Mouse (Mus musculus) hindbrain, embryonic 10.5 days (tissue): ENCODE results near the gene Defb20. TPM values are rescaled to one million over a fixed set of nuclear protein-coding genes. Genes with fewer than 3 reads are reported as not detected.
A peak's percentile ranks its signal among the peaks of the same experiment; 100 is the strongest.
"Not testable (repeated sequence)": the region's sequence is repeated elsewhere in the genome, so short reads cannot be mapped to it uniquely, and the experiment has no call there.

ENCODE experiments used
- DNase-seq: peaks from one replicate; pipeline ENCODE4 v3.0.0-alpha.2; 2017; ENCODE audit warnings: low spot score
- H3K27ac ChIP-seq: fragments of 300-500 bp; sonication (generic); 2 replicates; pipeline ENCODE4 v1.5.1; 2016; ENCODE audit warnings: mild to moderate bottlenecking, moderate library complexity
- H3K27me3 ChIP-seq: fragments of 300-500 bp; sonication (generic); 2 replicates; pipeline ENCODE4 v1.6.1; 2016; ENCODE audit warnings: mild to moderate bottlenecking; ENCODE audit not compliant: poor library complexity, insufficient read depth, severe bottlenecking
- H3K36me3 ChIP-seq: fragments of 300-500 bp; sonication (generic); 2 replicates; pipeline ENCODE4 v1.6.1; 2016; ENCODE audit warnings: mild to moderate bottlenecking, moderate library complexity
- H3K4me1 ChIP-seq: fragments of 300-500 bp; sonication (generic); replicated peaks from 2 replicates; pipeline ENCODE4 v1.6.1; 2016; ENCODE audit warnings: mild to moderate bottlenecking
- H3K4me3 ChIP-seq: fragments of 300-500 bp; sonication (generic); 2 replicates; pipeline ENCODE4 v1.5.1; 2016; ENCODE audit warnings: mild to moderate bottlenecking, moderate library complexity
- H3K9me3 ChIP-seq: fragments of 300-500 bp; sonication (generic); 2 replicates; pipeline ENCODE4 v1.6.1; 2016; ENCODE audit warnings: mild to moderate bottlenecking, moderate library complexity
- WGBS: fragments of 180-500 bp; shearing (Covaris S2); methylation state at CpG from one replicate; pipeline ENCODE4 v1.1.7; 2016; 5-methylcytosine and 5-hydroxymethylcytosine counted together
- polyA plus RNA-seq: library from polyadenylated mRNA; unstranded; fragments of >200 nt; fragmentation: Nextera tagmentation; extraction: Ambion mirVana; gene quantifications from 2 replicates; pipeline ENCODE4 v1.2.1, GENCODE M21; 2016

Gene Defb20
- polyA plus RNA-seq: not detected in 2 replicates

DNA sequence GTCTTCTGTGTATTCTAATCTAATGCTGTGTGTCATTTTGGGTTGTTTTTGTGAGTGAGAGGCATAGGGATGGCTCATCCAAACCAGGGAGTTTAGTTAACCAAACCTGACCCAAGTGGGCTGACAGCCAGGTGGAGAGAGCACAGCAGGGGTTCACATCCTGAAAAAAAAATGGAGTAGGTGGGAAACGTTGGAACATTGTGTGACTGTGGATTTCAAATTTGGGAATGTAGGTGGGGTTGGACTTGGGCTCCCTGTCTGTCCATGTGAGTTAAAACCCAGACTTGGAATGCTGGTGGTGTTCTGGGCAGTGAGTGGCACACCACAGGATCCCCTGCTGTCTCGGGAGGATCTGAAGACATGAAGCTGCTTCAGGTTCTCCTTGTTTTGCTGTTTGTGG is at the start of gene Defb20:
Defb20 (plus strand) TSS at position 301 of the 400 bp plus-strand sequence.
- Histone ChIP-seq H3K27me3 (no peaks in the 10 kb centered on the region), H3K36me3 (no peaks in the 10 kb centered on the region), H3K4me3 (no peak within 1 kb of the TSS), H3K27ac (no peak within 1 kb of the TSS), H3K4me1 (no peaks in the 10 kb centered on the region), H3K9me3 (no peaks in the 10 kb centered on the region)
- 77% methylated on average over 2 of the region's 2 CpGs for WGBS
- no peak for DNase-seq

DNA sequence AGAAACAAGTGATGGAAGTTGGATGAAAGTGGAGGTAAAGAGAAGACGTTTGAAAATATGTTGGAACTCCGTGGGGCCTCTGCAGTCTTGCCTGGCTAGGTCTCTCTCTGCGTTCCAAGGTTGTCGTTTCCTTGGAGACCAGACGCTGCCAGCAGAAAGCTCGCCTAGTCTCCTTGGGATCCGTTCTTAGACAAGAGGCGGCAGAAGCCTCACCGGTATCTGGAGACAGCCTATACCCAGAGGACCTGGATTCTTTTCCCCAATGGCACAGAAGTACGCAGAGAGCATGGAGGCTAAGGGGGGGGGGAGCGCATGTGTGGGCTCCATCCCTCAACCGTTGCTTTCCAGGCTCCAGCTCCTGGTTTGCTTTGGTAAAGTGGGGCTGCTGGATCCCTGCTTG is 49.4 kb upstream of the Defb20 start:
- WGBS: 3% methylated on average over 12 of the region's 12 CpGs
- Histone ChIP-seq H3K9me3 (no peaks in the 10 kb centered on the region), H3K36me3 (no peaks in the 10 kb centered on the region), H3K27me3 (no peaks in the 10 kb centered on the region), H3K4me3 (peak overlapping the region; percentile 24; the same call in 1 of the 2 replicates), H3K4me1 (peaks cover 12% of the 10 kb centered on the region), H3K27ac (no peak overlapping the region)
- DNase-seq: peak; percentile 31

DNA sequence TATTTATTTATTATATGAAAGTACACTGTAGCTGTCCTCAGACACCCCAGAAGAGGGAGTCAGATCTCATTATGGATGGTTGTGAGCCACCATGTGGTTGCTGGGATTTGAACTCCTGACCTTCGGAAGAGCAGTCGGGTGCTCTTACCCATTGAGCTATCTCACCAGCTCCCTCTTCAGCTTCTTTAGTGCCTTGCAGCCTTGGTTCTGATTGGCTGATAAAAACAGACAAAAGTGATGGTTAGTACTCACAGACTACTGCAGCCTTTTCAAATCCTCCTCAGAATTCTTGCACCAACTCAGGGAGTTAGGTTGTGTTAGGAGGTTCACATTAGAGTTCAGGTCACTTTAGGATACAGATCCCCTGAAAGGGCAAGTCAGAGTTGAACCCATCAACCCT is 48.4 kb upstream of the Defb20 start:
- H3K27ac ChIP-seq, H3K9me3 ChIP-seq: not testable (repeated sequence)
- 93% methylated on average over 2 of the region's 2 CpGs for WGBS

DNA sequence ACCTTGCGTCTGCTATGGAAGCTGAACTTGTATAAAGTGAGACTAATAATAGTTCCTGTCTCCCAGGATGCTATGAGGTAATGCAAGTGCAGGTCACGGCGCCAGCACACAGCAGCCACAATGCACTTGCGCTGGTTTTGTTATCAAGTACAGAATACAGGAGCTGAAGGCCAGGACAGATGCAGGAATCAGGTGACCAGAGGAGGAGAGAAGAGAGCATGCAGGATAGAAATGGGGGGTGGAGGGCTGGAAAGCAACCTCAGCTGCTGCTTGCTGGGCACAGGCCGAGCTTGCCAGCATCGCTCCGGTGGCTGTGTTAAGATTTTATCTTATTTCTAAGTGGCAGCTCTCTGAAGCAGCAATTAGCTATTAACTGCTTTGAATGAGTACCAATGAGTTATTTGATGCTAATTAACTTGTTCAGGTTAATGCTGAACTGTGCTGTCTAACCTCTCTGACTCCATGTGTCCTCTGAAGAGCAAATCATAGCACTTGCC is 40.4 kb upstream of the Defb20 start:
- peaks cover 14% of the 10 kb centered on the region for H3K4me1 ChIP-seq
- 88% methylated on average over 7 of the region's 7 CpGs for WGBS
- no peak overlapping the region for H3K4me3 ChIP-seq
- H3K36me3 ChIP-seq: no peaks in the 10 kb centered on the region
- peaks cover 24% of the 10 kb centered on the region for H3K27me3 ChIP-seq
- H3K9me3 ChIP-seq: no peaks in the 10 kb centered on the region
- no peak overlapping the region; the same call in 1 of the 2 replicates for H3K27ac ChIP-seq
- DNase-seq: no peak

More for the DNA sequence above, 48.4 kb upstream of the Defb20 start:
- peaks cover 12% of the 10 kb centered on the region for H3K4me1 ChIP-seq
- not testable (repeated sequence) for H3K4me3 ChIP-seq, H3K36me3 ChIP-seq, H3K27me3 ChIP-seq, DNase-seq

DNA sequence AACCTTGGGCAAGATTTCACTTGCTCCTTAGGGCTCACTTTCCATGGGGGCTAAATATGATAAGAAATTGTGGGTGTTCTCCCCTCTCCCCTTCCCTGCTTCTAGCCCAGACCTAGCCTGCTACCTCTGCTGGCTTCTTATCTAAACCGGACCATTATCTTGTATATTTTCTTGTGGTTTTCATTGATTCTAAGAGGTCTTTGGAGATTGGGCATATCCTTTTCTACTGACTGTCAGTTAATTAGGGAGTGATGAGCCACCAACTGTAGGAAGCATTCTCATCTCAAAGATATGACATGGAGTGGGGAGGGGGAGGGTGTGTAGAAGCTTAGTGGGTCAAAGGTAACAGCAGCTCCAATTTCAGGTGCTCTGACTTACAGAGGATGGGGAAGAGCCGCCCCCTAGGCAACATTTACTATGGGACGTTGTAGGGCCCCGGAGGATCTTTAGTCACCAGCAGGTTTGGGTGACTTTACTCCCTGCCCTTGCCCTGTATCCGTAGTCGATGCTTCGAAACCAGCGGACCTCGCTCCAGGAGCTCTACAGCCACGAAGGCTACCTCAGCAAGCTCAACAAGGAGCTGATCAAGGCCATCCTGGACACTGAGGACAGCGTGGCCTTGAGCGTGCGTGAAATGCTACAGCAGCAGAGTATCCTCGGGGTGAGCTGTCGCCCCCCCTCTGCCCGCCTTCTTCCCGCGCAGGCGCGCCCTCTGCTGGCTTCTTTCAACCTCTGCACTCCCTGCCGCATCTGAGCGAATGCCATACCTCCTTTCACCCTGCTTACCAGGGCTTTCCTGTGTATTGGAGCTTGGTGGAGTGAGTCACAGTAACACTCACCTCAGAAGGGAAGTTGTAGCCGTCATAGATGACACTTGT is 39.6 kb upstream of the Defb20 start:
- WGBS: 3% methylated on average over 23 of the region's 23 CpGs
- peaks cover 24% of the 10 kb centered on the region for H3K27me3 ChIP-seq
- H3K27ac ChIP-seq: peak overlapping the region; percentile 74
- no peaks in the 10 kb centered on the region for H3K9me3 ChIP-seq
- peak; percentile 85 for DNase-seq
- H3K36me3 ChIP-seq: no peaks in the 10 kb centered on the region
- H3K4me3 ChIP-seq: peak overlapping the region; percentile 47
- peaks cover 14% of the 10 kb centered on the region for H3K4me1 ChIP-seq

DNA sequence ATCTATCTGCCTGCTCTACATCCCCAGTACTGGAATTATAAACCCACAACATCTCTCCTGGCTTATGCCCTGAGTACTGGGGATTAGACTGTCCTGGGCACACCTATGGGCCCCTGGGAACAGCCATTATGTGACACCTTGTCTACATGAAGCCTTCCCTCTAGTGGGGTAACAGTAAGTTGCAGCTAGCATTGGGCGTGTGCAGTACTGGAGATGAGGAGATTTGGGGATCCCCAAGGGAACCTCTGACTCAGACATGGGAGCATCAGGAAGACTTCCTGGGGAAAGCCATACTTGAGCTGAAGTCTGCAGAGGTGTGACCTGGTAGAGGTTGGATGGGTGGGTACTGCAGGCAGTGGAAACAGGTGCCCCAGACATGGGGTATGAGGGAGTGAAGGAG is 37.9 kb upstream of the Defb20 start:
- Histone ChIP-seq H3K36me3 (no peaks in the 10 kb centered on the region), H3K4me1 (peaks cover 16% of the 10 kb centered on the region), H3K27me3 (peaks cover 24% of the 10 kb centered on the region), H3K4me3 (no peak overlapping the region), H3K9me3 (no peaks in the 10 kb centered on the region), H3K27ac (no peak overlapping the region)
- no peak for DNase-seq
- 51% methylated on average over 1 of the region's 1 CpGs for WGBS

DNA sequence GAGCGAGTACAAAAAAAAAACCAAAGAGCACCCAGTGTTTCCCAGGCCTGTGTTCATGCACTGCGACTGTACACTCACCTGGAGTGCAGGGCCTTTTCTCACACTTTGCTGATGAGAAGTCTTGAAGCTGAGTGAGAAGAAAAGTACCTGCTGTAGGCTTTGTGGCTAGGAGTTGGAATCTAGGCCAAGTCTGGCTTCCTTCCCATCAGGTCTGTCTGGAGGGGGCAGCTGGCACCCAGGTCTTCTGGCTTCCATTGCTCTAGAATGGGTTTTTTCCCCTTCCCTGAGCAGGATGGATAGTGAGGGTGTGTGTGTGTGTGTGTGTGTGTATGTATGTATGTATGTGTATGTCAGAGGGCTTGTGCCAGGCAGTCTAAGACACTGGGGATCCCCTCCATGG is 37.0 kb upstream of the Defb20 start:
- DNase-seq: no peak
- no peak overlapping the region for H3K27ac ChIP-seq
- no peaks in the 10 kb centered on the region for H3K36me3 ChIP-seq
- 87% methylated on average over 2 of the region's 2 CpGs for WGBS
- peaks cover 24% of the 10 kb centered on the region for H3K27me3 ChIP-seq
- H3K4me3 ChIP-seq: no peak overlapping the region
- H3K9me3 ChIP-seq: no peaks in the 10 kb centered on the region
- H3K4me1 ChIP-seq: peaks cover 16% of the 10 kb centered on the region

DNA sequence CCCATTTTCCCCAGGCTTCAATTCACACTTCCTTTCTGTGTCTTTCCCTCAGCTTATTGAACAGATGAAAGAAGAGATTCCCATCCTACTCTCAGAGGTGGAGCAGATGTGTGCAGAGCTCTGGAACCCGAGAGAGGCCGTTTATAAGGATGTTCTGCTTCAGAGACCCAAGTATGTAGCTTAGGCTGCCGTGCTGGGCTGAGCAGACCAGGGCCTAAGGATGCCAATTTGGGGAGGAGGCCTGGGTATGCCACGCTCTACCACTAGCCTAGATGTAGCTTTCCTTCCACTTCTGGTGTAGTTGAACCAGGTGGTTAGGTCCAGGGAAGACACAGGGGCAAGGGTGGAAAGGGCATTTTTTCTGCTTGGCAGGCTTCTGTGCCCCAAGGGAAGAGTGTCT is 34.5 kb upstream of the Defb20 start:
- H3K27me3 ChIP-seq: peaks cover 7% of the 10 kb centered on the region; the same call in 1 of the 2 replicates
- H3K4me3 ChIP-seq: no peak overlapping the region
- H3K4me1 ChIP-seq: peaks cover 10% of the 10 kb centered on the region
- DNase-seq: no peak
- no peak overlapping the region for H3K27ac ChIP-seq
- H3K9me3 ChIP-seq: no peaks in the 10 kb centered on the region
- 76% methylated on average over 4 of the region's 4 CpGs for WGBS
- H3K36me3 ChIP-seq: no peaks in the 10 kb centered on the region

DNA sequence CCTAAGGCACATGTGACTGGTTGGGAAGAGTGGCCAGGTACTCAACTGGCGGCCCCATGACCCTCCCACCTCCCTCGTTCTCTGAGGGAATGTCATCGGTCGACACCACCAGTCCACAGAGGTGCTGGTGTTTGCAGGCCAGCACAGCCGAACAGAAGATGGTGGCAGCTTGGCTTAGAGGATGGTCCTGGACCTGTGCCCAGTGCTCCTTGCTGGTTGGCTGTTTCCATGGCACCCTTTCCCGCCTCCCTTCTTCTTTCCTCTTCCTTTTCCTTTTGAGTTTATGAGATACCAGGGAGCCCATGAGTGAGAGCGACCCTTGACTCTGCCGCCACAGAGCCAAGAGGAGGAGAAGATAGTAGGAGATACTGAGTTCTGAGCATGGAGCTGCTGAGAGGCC is 33.6 kb upstream of the Defb20 start:
- 83% methylated on average over 8 of the region's 8 CpGs for WGBS
- DNase-seq: no peak
- Histone ChIP-seq H3K27ac (no peak overlapping the region), H3K27me3 (peaks cover 7% of the 10 kb centered on the region; the same call in 1 of the 2 replicates), H3K9me3 (no peaks in the 10 kb centered on the region), H3K36me3 (no peaks in the 10 kb centered on the region), H3K4me3 (no peak overlapping the region), H3K4me1 (peaks cover 14% of the 10 kb centered on the region)

DNA sequence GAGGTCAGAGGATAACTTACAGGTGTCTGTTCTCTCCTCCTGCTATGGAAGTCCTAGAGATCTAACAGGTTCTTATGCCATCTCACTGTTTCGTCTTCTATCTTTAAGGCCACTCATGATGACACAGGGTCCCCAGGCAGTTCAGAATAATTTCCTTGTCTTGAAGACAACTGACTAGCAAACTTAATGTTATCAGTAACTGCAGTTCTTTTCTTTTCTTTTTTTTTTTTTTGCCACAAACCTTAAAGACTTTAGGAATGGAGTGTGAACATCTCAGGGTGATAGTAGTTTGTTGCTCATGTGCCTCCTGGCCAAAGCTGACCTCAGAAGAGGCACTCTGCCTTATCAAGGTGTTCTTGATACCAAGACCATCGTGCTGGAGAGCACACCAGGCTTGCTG is 30.2 kb upstream of the Defb20 start:
- Histone ChIP-seq H3K4me1 (peaks cover 14% of the 10 kb centered on the region), H3K27me3 (no peaks in the 10 kb centered on the region; the same call in 1 of the 2 replicates), H3K27ac (no peak overlapping the region), H3K4me3 (no peak overlapping the region), H3K36me3 (no peaks in the 10 kb centered on the region), H3K9me3 (no peaks in the 10 kb centered on the region)
- no peak for DNase-seq
- WGBS: 69% methylated on average over 2 of the region's 2 CpGs

DNA sequence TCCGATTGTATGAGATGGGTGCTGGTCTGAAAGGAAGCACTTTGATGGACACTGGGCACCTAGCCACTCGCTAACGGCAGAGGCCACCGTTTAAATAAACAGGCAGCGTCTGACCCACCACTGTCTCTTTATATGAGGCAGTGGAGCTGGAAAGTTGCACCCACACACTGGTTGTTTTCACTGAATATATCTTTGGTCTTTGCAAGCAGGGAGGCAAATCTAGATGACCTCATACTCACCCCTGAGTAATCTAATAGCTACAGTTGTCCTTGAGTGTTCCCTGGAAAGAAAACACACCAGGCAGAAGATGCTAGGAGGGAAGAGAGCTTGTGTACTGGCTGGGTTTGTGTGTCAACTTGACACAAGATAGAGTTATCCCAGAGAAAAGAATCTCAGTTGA is 29.4 kb upstream of the Defb20 start:
- H3K4me1 ChIP-seq: peaks cover 14% of the 10 kb centered on the region
- no peak overlapping the region for H3K4me3 ChIP-seq
- no peaks in the 10 kb centered on the region; the same call in 1 of the 2 replicates for H3K27me3 ChIP-seq
- no peaks in the 10 kb centered on the region for H3K36me3 ChIP-seq
- 59% methylated on average over 5 of the region's 5 CpGs for WGBS
- DNase-seq: no peak
- H3K9me3 ChIP-seq: no peaks in the 10 kb centered on the region
- no peak overlapping the region for H3K27ac ChIP-seq

DNA sequence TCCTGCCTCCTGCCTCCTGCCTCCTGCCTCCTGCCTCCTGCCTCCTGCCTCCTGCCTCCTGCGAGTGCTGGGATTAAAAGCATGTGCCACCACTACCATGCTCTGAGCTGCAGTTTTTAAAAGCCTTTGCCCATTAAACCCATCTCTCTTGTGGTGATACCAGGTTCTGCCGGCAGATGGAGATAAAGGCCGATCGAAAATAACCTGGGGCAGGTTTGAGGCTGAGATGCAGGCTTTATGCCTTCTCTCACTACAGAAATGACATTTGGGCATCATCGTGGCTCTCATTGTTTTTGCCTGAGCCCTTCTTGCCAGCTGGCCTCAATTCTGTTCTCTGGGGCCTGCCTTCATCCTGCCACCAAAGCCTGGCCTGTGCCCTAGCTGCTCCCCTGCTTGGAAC is 26.6 kb upstream of the Defb20 start:
- DNase-seq: peak; percentile 69
- H3K36me3 ChIP-seq: no peaks in the 10 kb centered on the region
- H3K4me1 ChIP-seq: peaks cover 11% of the 10 kb centered on the region
- H3K4me3 ChIP-seq: no peak overlapping the region
- 5% methylated on average over 5 of the region's 5 CpGs for WGBS
- 0 out of 2 replicates have a peak, but pooled peaks cover 3% of the 10 kb centered on the region for H3K27me3 ChIP-seq
- H3K9me3 ChIP-seq: no peaks in the 10 kb centered on the region
- H3K27ac ChIP-seq: no peak overlapping the region

DNA sequence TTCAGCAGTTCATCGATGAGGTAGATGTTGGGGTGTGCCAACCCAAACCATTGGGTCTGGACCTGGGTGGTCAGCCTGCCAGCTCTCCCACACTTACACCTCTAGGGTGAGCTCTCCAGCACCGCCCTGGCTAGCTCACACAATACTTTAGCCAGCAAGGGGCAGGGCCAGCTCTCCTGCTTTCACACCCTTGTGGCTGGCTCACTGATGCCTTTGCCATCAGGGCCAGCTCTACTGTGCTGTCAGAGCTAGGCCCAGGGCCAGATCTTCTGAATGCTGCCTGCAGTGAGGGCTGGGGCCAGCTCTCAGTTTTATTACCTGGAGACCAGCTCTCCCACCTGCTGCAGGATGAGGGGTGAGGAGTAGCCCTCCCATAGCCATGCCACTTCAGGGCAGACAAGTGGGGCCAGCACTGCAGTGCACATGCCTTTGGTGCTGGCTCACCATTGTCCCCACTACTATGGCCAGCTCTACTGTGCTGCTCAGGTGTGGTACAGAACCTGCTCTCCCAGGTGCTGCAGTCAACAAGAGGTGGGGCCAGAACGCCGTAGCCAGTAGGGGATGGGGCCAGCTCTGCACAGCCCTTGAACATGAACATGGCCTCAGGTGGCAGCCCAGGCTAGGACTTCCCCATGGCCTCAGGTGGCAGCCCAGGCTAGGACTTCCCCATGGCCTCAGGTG is 24.6 kb upstream of the Defb20 start:
- 74% methylated on average over 4 of the region's 4 CpGs for WGBS
- Histone ChIP-seq H3K27me3 (0 out of 2 replicates have a peak, but pooled peaks cover 5% of the 10 kb centered on the region), H3K4me3 (no peak overlapping the region), H3K27ac (no peak overlapping the region), H3K4me1 (peaks cover 7% of the 10 kb centered on the region), H3K9me3 (no peaks in the 10 kb centered on the region), H3K36me3 (no peaks in the 10 kb centered on the region)
- DNase-seq: no peak
